Mouse (Mus musculus) cerebellum, adult 2 months (tissue): ENCODE results near the gene Hoxa9. TPM values are rescaled to one million over a fixed set of nuclear protein-coding genes. Genes with fewer than 3 reads are reported as not detected.

ENCODE experiments used
- DNase-seq, 2 experiments: peaks; one replicate each; pipeline ENCODE4 v3.0.0; 2021
- H3K27ac ChIP-seq: fragments of 200-500 bp; 2 replicates; pipeline ENCODE4 v1.5.1; 2012; ENCODE audit warnings: low read length, control low read depth, inconsistent platforms; ENCODE audit not compliant: insufficient read depth
- H3K27me3 ChIP-seq: fragments of 200-500 bp; 2 replicates; pipeline ENCODE4 v1.6.1; 2012; ENCODE audit warnings: inconsistent platforms, mild to moderate bottlenecking, low read length, moderate library complexity; ENCODE audit not compliant: control insufficient read depth, insufficient read depth
- H3K4me1 ChIP-seq: fragments of 200-500 bp; 2 replicates; pipeline ENCODE4 v1.6.1; 2011; ENCODE audit warnings: low read length; ENCODE audit not compliant: control insufficient read depth, insufficient read depth
- H3K4me3 ChIP-seq: fragments of 200-500 bp; replicated peaks from 2 replicates; pipeline ENCODE3; 2011; ENCODE audit warnings: mild to moderate bottlenecking, low read depth, low read length, control low read depth; ENCODE audit not compliant: insufficient read depth
- CTCF ChIP-seq: fragments of 200-500 bp; IDR thresholded peaks from 2 replicates; pipeline ENCODE4 v1.5.1; 2011; ENCODE audit warnings: low read depth, mild to moderate bottlenecking, control low read depth, low read length, moderate library complexity, borderline replicate concordance; ENCODE audit not compliant: insufficient read depth
- POLR2A ChIP-seq: fragments of 200-500 bp; IDR thresholded peaks from 2 replicates; pipeline ENCODE4 v1.6.1; 2011; ENCODE audit warnings: low read length, control low read depth, borderline replicate concordance; ENCODE audit not compliant: insufficient read depth
- WGBS: fragments of 180-500 bp; shearing (Covaris S2); methylation state at CpG from one replicate; pipeline ENCODE4 v1.1.7; 2018; 5-methylcytosine and 5-hydroxymethylcytosine counted together
- polyA plus RNA-seq: library from polyadenylated mRNA; depleted of rRNA; stranded (reverse); fragments of >200 nt; gene quantifications from 2 replicates; pipeline ENCODE4 v1.2.3, GENCODE M21; 2012

Gene Hoxa9
- polyA plus RNA-seq, 1 experiment: not detected

GRCm38 (mm10) chr6:52190906-52191810 is 39.7 kb downstream of the Hoxa9 start, which contains the start of gene Hoxa4:
Gene Hoxa4, minus strand, starts transcription at chr6:52191753.
- 2% methylated on average over 75 of the region's 102 CpGs for WGBS
- H3K4me3 ChIP-seq: no peak within 1 kb of the TSS
- H3K4me1 ChIP-seq: no peaks in the 10 kb centered on the region
- H3K27me3 ChIP-seq: peaks cover 17% of the 10 kb centered on the region; the same call in 1 of the 2 replicates
- DNase-seq: no peak
- no peak within 1 kb of the TSS for H3K27ac ChIP-seq
- no peak for TF ChIP-seq CTCF
- no peak for TF ChIP-seq POLR2A

GRCm38 (mm10) chr6:52190410-52190809 is 40.5 kb downstream of the Hoxa9 start:
- H3K4me3 ChIP-seq: no peak overlapping the region
- no peak for DNase-seq
- TF ChIP-seq POLR2A (no peak), CTCF (no peak)
- no peaks in the 10 kb centered on the region for H3K4me1 ChIP-seq
- peaks cover 18% of the 10 kb centered on the region; the same call in 1 of the 2 replicates for H3K27me3 ChIP-seq
- H3K27ac ChIP-seq: no peak overlapping the region
- WGBS: 3% methylated on average over 23 of the region's 23 CpGs

- Histone ChIP-seq H3K4me1 (no peaks in the 10 kb centered on the region), H3K4me3 (no peak overlapping the region), H3K27ac (no peak overlapping the region), H3K27me3 (peaks cover 19% of the 10 kb centered on the region; the same call in 1 of the 2 replicates)
- no peak for TF ChIP-seq CTCF
- TF ChIP-seq POLR2A: no peak
- no peak for DNase-seq
- WGBS: 9% methylated on average over 8 of the region's 8 CpGs
These were observed 41.0 kb downstream of the Hoxa9 start for GRCm38 (mm10) chr6:52189909-52190308.

- no peak for TF ChIP-seq POLR2A
- no peak for TF ChIP-seq CTCF
- H3K4me3 ChIP-seq: no peak overlapping the region
- H3K4me1 ChIP-seq: no peaks in the 10 kb centered on the region
- no peak for DNase-seq
- 14% methylated on average over 5 of the region's 5 CpGs for WGBS
- H3K27ac ChIP-seq: no peak overlapping the region
- H3K27me3 ChIP-seq: peaks cover 19% of the 10 kb centered on the region; the same call in 1 of the 2 replicates
These were observed 41.7 kb downstream of the Hoxa9 start for GRCm38 (mm10) chr6:52189172-52189591.

- Histone ChIP-seq H3K4me1 (no peaks in the 10 kb centered on the region), H3K27ac (no peak overlapping the region), H3K27me3 (peaks cover 14% of the 10 kb centered on the region; the same call in 1 of the 2 replicates), H3K4me3 (no peak overlapping the region)
- 11% methylated on average over 1 of the region's 1 CpGs for WGBS
- no peak for TF ChIP-seq CTCF
- no peak for TF ChIP-seq POLR2A
- DNase-seq: no peak
These were observed 44.4 kb downstream of the Hoxa9 start for GRCm38 (mm10) chr6:52186500-52186899.

GRCm38 (mm10) chr6:52185834-52186233 is 45.1 kb downstream of the Hoxa9 start:
- H3K4me3 ChIP-seq: no peak overlapping the region
- H3K27me3 ChIP-seq: peaks cover 7% of the 10 kb centered on the region; the same call in 1 of the 2 replicates
- no peak for DNase-seq
- WGBS: 10% methylated on average over 3 of the region's 3 CpGs
- no peaks in the 10 kb centered on the region for H3K4me1 ChIP-seq
- TF ChIP-seq POLR2A (no peak), CTCF (no peak)
- H3K27ac ChIP-seq: no peak overlapping the region

GRCm38 (mm10) chr6:52185222-52185621 is 45.7 kb downstream of the Hoxa9 start:
- 2% methylated on average over 19 of the region's 19 CpGs for WGBS
- H3K4me1 ChIP-seq: no peaks in the 10 kb centered on the region
- H3K27me3 ChIP-seq: peaks cover 8% of the 10 kb centered on the region; the same call in 1 of the 2 replicates
- TF ChIP-seq POLR2A (no peak), CTCF (no peak)
- no peak overlapping the region for H3K4me3 ChIP-seq
- DNase-seq: no peak
- H3K27ac ChIP-seq: no peak overlapping the region

GRCm38 (mm10) chr6:52184668-52185067 is 46.2 kb downstream of the Hoxa9 start:
- TF ChIP-seq CTCF: no peak
- no peak for TF ChIP-seq POLR2A
- H3K27ac ChIP-seq: no peak overlapping the region

More at GRCm38 (mm10) chr6:52184668-52185067, 46.2 kb downstream of the Hoxa9 start:
- no peaks in the 10 kb centered on the region for H3K4me1 ChIP-seq
- WGBS: 3% methylated on average over 6 of the region's 6 CpGs
- no peak for DNase-seq
- no peak overlapping the region for H3K4me3 ChIP-seq
- peaks cover 7% of the 10 kb centered on the region; the same call in 1 of the 2 replicates for H3K27me3 ChIP-seq
